Mouse (Mus musculus) lung, postnatal 25 days (tissue): ENCODE measurements around the gene Abhd17a.
A peak's percentile ranks its signal among the peaks of the same experiment; 100 is the strongest.

Experiments used
- DNase-seq: peaks from one replicate; pipeline ENCODE4 v3.0.0; 2022; ENCODE audit warnings: low spot score

Gene Abhd17a

GRCm38 (mm10) chr10:80546945-80547344 is 43.2 kb downstream of the Abhd17a start:
- no peak for DNase-seq

GRCm38 (mm10) chr10:80545590-80545989 is 44.6 kb downstream of the Abhd17a start:
- no peak for DNase-seq

GRCm38 (mm10) chr10:80543873-80544272 is 46.3 kb downstream of the Abhd17a start:
- DNase-seq: no peak

- DNase-seq: no peak
Observed at GRCm38 (mm10) chr10:80539493-80539892, 50.6 kb downstream of the Abhd17a start.

- DNase-seq: peak; percentile 91
Observed at GRCm38 (mm10) chr10:80538710-80539394, 51.3 kb downstream of the Abhd17a start, which contains the start of gene Atp8b3. TSS of gene Atp8b3 (minus strand) at chr10:80539124.

GRCm38 (mm10) chr10:80538180-80538579 is 52.0 kb downstream of the Abhd17a start:
- no peak for DNase-seq

- DNase-seq: no peak
Observed at GRCm38 (mm10) chr10:80535711-80536110, 54.4 kb downstream of the Abhd17a start.

- DNase-seq: no peak
Observed at GRCm38 (mm10) chr10:80535071-80535470, 55.1 kb downstream of the Abhd17a start.

- no peak for DNase-seq
Observed at GRCm38 (mm10) chr10:80533704-80534103, 56.4 kb downstream of the Abhd17a start.
